Mouse (Mus musculus) C3H10T1/2 (cell line): ENCODE results near the gene Myom3. TPM values are rescaled to one million over a fixed set of nuclear protein-coding genes. Genes with fewer than 3 reads are reported as not detected.

Source experiments
- polyA plus RNA-seq, 2 experiments: library from polyadenylated mRNA; unstranded; fragments of >200 nt; fragmentation: generic; extraction: Trizol; gene quantifications; one replicate each; pipeline ENCODE4 v1.2.1; 2012; ENCODE audit warnings: missing spikeins in 2 of 2

Gene Myom3
- polyA plus RNA-seq = under 1 TPM in 1 of 2 experiments, not detected in 1; under 0.01 TPM

DNA sequence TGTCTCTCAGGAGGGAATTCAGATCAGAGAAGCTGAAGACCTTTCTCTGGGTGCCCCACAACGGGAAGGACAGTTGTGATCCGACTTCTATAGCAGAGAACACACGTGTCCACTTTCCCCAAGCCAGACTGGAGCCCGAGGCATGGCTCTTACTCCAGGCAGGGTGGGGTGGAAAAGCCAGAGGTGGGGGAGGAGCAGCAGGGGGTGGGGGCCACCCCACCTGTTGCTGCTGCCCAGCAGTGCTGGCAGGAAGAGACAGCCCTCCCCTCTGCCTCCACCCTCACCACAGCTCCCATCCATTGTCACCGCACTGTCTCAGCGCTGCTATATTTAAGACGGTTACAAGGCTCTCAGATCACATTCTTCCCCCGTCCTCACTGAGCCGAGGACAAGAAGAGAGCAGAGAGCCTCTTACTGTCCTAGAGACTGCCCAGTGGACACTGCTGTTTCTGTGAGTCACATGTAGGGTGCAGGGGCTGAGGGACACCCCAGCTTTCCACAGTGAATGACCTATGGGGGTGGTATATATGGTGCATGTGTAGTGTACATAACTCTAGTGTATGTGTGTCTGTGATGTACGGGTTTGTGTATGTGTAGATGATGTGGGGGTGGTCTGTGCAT, at the start of gene Myom3:
Gene Myom3 (plus strand): TSS at position 360 of the 621 bp plus-strand sequence.

DNA sequence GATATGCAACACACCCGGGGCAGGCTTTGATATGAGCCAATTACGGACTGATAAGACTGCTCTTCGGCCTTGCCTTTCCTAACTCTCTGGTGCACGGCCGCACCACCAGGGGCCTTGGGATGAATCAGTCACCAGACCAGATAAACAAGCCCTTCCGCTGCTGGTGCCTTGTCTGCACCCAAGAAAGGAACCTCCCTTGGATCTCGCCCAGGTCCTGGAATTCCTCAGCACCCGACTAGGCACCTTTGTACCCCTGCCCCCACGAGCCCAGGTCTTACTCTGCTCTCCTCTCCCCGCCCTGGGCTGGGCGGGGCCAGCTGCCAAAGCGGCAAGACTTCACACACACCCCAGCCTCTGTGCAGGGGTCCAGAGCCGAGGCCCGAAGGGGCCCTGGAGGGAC, 31.7 kb upstream of the Myom3 start, which contains the start of gene Il22ra1:
Gene Il22ra1 (plus strand): TSS at position 356 of the 400 bp plus-strand sequence.

DNA sequence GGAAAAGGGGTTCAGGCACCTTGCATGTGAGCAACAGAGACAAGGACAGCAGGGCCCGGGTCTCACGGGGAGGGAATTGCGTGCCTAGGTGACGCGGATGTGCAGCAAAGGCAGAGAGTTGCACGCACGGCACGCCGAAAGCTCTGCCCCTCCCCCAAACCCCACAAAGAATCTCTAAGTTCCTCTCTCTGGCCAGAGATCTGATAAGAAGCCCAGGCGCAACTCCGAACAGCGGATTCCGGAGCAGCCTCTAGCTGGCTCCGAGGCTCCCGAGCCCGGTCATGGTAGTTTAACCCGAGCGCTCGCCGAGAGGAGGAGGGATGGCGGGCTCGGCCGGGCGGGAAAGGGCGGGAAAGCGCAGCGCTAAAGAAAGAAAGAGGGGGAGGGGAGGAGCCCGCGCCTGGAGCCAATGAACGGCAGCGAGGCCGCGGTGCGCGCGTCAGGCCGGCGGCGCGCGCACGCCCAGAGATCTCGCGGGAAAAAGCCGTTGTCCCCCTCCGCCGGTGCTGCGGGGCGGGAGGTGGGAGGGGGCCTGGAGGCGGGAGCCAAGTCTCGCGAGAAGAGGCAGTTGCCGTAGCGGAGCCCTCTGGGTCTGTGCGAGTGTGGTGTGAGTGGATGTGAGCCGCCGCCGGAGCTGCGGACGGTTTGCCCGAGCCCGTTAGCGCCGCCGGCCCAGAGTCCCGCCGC, 96.2 kb downstream of the Myom3 start, which contains the start of gene Srsf10:
Gene Srsf10 (plus strand): TSS at position 212 of the 687 bp plus-strand sequence.

Other genes with a start within 250 kb of the Myom3 start
- gene Grhl3, start 186.1 kb upstream of the Myom3 start, polyA plus RNA-seq = not detected
- gene Ifnlr1, start 73.4 kb upstream of the Myom3 start, polyA plus RNA-seq = not detected
- not detected for gene Il22ra1, start 31.5 kb upstream of the Myom3 start, polyA plus RNA-seq
- 10 to 100 TPM in 1 of 2 experiments, 1 to 10 TPM in 1; 7.7 to 12.7 TPM for gene Srsf10, start 96.0 kb downstream of the Myom3 start, polyA plus RNA-seq
- gene Pnrc2, start 114.1 kb downstream of the Myom3 start, polyA plus RNA-seq = 10 to 100 TPM in 1 of 2 experiments, 1 to 10 TPM in 1; 1.0 to 43.9 TPM
- under 1 TPM in 1 of 2 experiments, not detected in 1; 0.04 TPM for gene Cnr2, start 135.7 kb downstream of the Myom3 start, polyA plus RNA-seq
- gene Fuca1, start 161.0 kb downstream of the Myom3 start, polyA plus RNA-seq = 100 to 1,000 TPM in 1 of 2 experiments, 10 to 100 TPM in 1; 74.8 to 183 TPM
- gene Hmgcl, start 186.7 kb downstream of the Myom3 start, polyA plus RNA-seq = 10 to 100 TPM; 19.6 to 44.9 TPM
- gene Gale, start 204.0 kb downstream of the Myom3 start, polyA plus RNA-seq = 10 to 100 TPM; 26.2 to 35.1 TPM
- 10 to 100 TPM; 57.3 to 66.3 TPM for gene Lypla2, start 212.9 kb downstream of the Myom3 start, polyA plus RNA-seq
- gene Pithd1, start 227.5 kb downstream of the Myom3 start, polyA plus RNA-seq = 10 to 100 TPM; 25.4 to 35.3 TPM